Mouse (Mus musculus) myocyte (in vitro differentiated cells): ENCODE results near the gene Shq1.

Experiments used
- MAX ChIP-seq: IDR thresholded peaks from one replicate; pipeline ENCODE4 v1.6.1; 2011; ENCODE audit warnings: low read depth, mild to moderate bottlenecking, control low read depth
- MYOG ChIP-seq, 3 experiments: IDR thresholded peaks; one replicate each; pipeline ENCODE4 v1.6.1; 2011; ENCODE audit warnings: control low read depth in 2 of 3, low read depth in 2 of 3, mild to moderate bottlenecking in 2 of 3; ENCODE audit not compliant: insufficient read length in 2 of 3, control insufficient read depth in 1 of 3, insufficient read depth in 1 of 3
- POLR2A ChIP-seq: IDR thresholded peaks from one replicate; pipeline ENCODE4 v1.6.1; 2011; ENCODE audit warnings: low read depth, mild to moderate bottlenecking, control low read depth, moderate library complexity; ENCODE audit not compliant: insufficient read length
- POLR2AphosphoS2 ChIP-seq: IDR thresholded peaks from one replicate; pipeline ENCODE4 v1.6.1; 2011; ENCODE audit warnings: low read depth, control low read depth; ENCODE audit not compliant: insufficient read length
- REST ChIP-seq: IDR thresholded peaks from one replicate; pipeline ENCODE4 v1.6.1; 2011; ENCODE audit warnings: mild to moderate bottlenecking, control low read depth, moderate library complexity; ENCODE audit not compliant: insufficient read depth, insufficient read length
- TCF12 ChIP-seq: IDR thresholded peaks from one replicate; pipeline ENCODE4 v1.6.1; 2011; ENCODE audit warnings: mild to moderate bottlenecking, control low read depth; ENCODE audit not compliant: poor library complexity, insufficient read depth, severe bottlenecking
- USF1 ChIP-seq: IDR thresholded peaks from one replicate; pipeline ENCODE4 v1.6.1; 2011; ENCODE audit warnings: low read depth, mild to moderate bottlenecking, control low read depth, moderate library complexity

- TF ChIP-seq POLR2A (no peak), MAX (no peak), REST (no peak), MYOG (IDR thresholded peaks at IDR 0.05; ENCODE audit: control insufficient read depth in 1 of 3, insufficient read depth in 1 of 3, insufficient read length in 2 of 3, low read depth in 2 of 3) (no peak), POLR2AphosphoS2 (no peak), USF1 (no peak), TCF12 (no peak)
Observed at GRCm38 (mm10) chr6:100699986-100700385, 29.0 kb upstream of the Shq1 start.
